Mouse (Mus musculus) CH12.LX (cell line): ENCODE data around the gene Larp1. TPM values are rescaled to one million over a fixed set of nuclear protein-coding genes. Genes with fewer than 3 reads are reported as not detected.
A peak's percentile ranks its signal among the peaks of the same experiment; 100 is the strongest.

Experiments used
- DNase-seq: peaks from one replicate; pipeline ENCODE4 v3.0.0-alpha.2; 2013; ENCODE audit errors: extremely low read depth
- H3K27ac ChIP-seq: 2 replicates; pipeline ENCODE4 v1.5.1; 2012; ENCODE audit warnings: low read depth, mild to moderate bottlenecking, control low read depth, moderate library complexity; ENCODE audit not compliant: insufficient read depth
- H3K27me3 ChIP-seq: replicated peaks from 2 replicates; pipeline ENCODE3; 2012; ENCODE audit warnings: inconsistent platforms
- H3K36me3 ChIP-seq, 2 experiments: replicated peaks in 1 of 2; 2 replicates each; pipeline versions ENCODE3 to v1.6.1; 2012; ENCODE audit warnings: inconsistent platforms in 1 of 2, low read length in 1 of 2, mild to moderate bottlenecking in 1 of 2, mixed read lengths in 1 of 2, moderate library complexity in 1 of 2; ENCODE audit not compliant: control insufficient read depth in 1 of 2, insufficient read depth in 1 of 2
- H3K4me1 ChIP-seq, 2 experiments: 2 replicates each; pipeline ENCODE4 v1.6.1; 2012; ENCODE audit warnings: inconsistent platforms in 1 of 2, moderate library complexity in 1 of 2; ENCODE audit not compliant: insufficient read depth in 2 of 2, control insufficient read depth in 1 of 2
- H3K4me2 ChIP-seq: 2 replicates; pipeline ENCODE4 v1.6.1; 2012; ENCODE audit warnings: low read depth, mild to moderate bottlenecking, control low read depth; ENCODE audit not compliant: poor library complexity, insufficient read depth, severe bottlenecking
- H3K4me3 ChIP-seq, 3 experiments: fragments of 150-350 bp in 1 of 3; sonication (generic) in 1 of 3; replicated peaks in 1 of 3; 2 replicates each; pipeline versions ENCODE3 to v1.5.1; 2011 to 2012; ENCODE audit warnings: low read depth in 2 of 3, low read length in 2 of 3, mild to moderate bottlenecking in 2 of 3, moderate library complexity in 2 of 3, control low read depth in 1 of 3, improper control_type of control experiment in 1 of 3, inconsistent platforms in 1 of 3, mixed read lengths in 1 of 3; ENCODE audit not compliant: poor library complexity in 1 of 3
- H3K79me2 ChIP-seq: replicated peaks from 2 replicates; pipeline ENCODE4 v1.6.1; 2012; ENCODE audit warnings: mild to moderate bottlenecking, moderate library complexity; ENCODE audit not compliant: control insufficient read depth, poor library complexity, insufficient read depth, severe bottlenecking; ENCODE audit errors: extremely low read depth
- H3K9ac ChIP-seq: 2 replicates; pipeline ENCODE4 v1.6.1; 2012; ENCODE audit warnings: low read depth, mild to moderate bottlenecking, control low read depth, moderate library complexity; ENCODE audit not compliant: insufficient read depth
- H3K9me3 ChIP-seq: replicated peaks from 2 replicates; pipeline ENCODE3; 2012; ENCODE audit warnings: low read length, inconsistent platforms, mixed read lengths
- CHD1 ChIP-seq: IDR thresholded peaks from 2 replicates; pipeline ENCODE4 v1.6.1; 2012; ENCODE audit warnings: low read depth, low read length, improper control_type of control experiment, inconsistent platforms
- CHD2 ChIP-seq: IDR thresholded peaks from 2 replicates; pipeline ENCODE4 v1.6.1; 2011; ENCODE audit warnings: low read length, improper control_type of control experiment
- E2F4 ChIP-seq: IDR thresholded peaks from 2 replicates; pipeline ENCODE4 v1.6.1; 2011; ENCODE audit warnings: low read depth, low read length, improper control_type of control experiment; ENCODE audit not compliant: insufficient replicate concordance
- EP300 ChIP-seq: IDR thresholded peaks from 2 replicates; pipeline ENCODE4 v1.6.1; 2011; ENCODE audit warnings: low read length, improper control_type of control experiment
- ETS1 ChIP-seq: conservative IDR thresholded peaks from 2 replicates; pipeline ENCODE4 v1.6.1; 2012; ENCODE audit warnings: low read depth, mild to moderate bottlenecking, inconsistent platforms, low read length, improper control_type of control experiment, moderate library complexity
- GABPA ChIP-seq: IDR thresholded peaks from 2 replicates; pipeline ENCODE4 v1.6.1; 2012; ENCODE audit warnings: low read depth, low read length, improper control_type of control experiment, inconsistent platforms; ENCODE audit not compliant: insufficient replicate concordance
- JUN ChIP-seq: IDR thresholded peaks from 2 replicates; pipeline ENCODE4 v1.6.1; 2011; ENCODE audit warnings: low read depth, mild to moderate bottlenecking, low read length, improper control_type of control experiment, moderate library complexity; ENCODE audit not compliant: insufficient read depth
- JUND ChIP-seq: conservative IDR thresholded peaks from 2 replicates; pipeline ENCODE4 v1.6.1; 2011; ENCODE audit warnings: low read depth, low read length, improper control_type of control experiment
- KAT2A ChIP-seq: IDR thresholded peaks from 2 replicates; pipeline ENCODE4 v1.6.1; 2012; ENCODE audit warnings: low read length, improper control_type of control experiment, inconsistent platforms; ENCODE audit not compliant: insufficient replicate concordance
- MAFK ChIP-seq: IDR thresholded peaks from 2 replicates; pipeline ENCODE4 v1.6.1; 2011; ENCODE audit warnings: low read length, improper control_type of control experiment; ENCODE audit not compliant: insufficient replicate concordance
- MAZ ChIP-seq: IDR thresholded peaks from 2 replicates; pipeline ENCODE4 v1.6.1; 2012; ENCODE audit warnings: low read depth, mild to moderate bottlenecking, inconsistent platforms, low read length, improper control_type of control experiment, moderate library complexity
- MXI1 ChIP-seq: IDR thresholded peaks from 2 replicates; pipeline ENCODE4 v1.6.1; 2011; ENCODE audit warnings: mild to moderate bottlenecking, low read depth, low read length, improper control_type of control experiment
- MYC ChIP-seq: IDR thresholded peaks from 2 replicates; pipeline ENCODE4 v1.6.1; 2011; ENCODE audit warnings: low read depth, mild to moderate bottlenecking, improper control_type of control experiment, low read length
- NELFE ChIP-seq: IDR thresholded peaks from 2 replicates; pipeline ENCODE4 v1.6.1; 2011; ENCODE audit warnings: low read depth, low read length, improper control_type of control experiment
- NRF1 ChIP-seq: IDR thresholded peaks from 2 replicates; pipeline ENCODE4 v1.6.1; 2014; ENCODE audit warnings: low read depth, mild to moderate bottlenecking, inconsistent platforms, low read length, improper control_type of control experiment, moderate library complexity
- POLR2A ChIP-seq: IDR thresholded peaks from 2 replicates; pipeline ENCODE4 v1.6.1; 2011; ENCODE audit warnings: low read depth, mild to moderate bottlenecking, improper control_type of control experiment, low read length
- POLR2AphosphoS2 ChIP-seq: IDR thresholded peaks from 2 replicates; pipeline ENCODE4 v1.6.1; 2011; ENCODE audit warnings: low read depth, low read length, improper control_type of control experiment
- RAD21 ChIP-seq: IDR thresholded peaks from 2 replicates; pipeline ENCODE4 v1.6.1; 2011; ENCODE audit warnings: low read depth, mild to moderate bottlenecking, low read length, improper control_type of control experiment, moderate library complexity
- SIN3A ChIP-seq: IDR thresholded peaks from 2 replicates; pipeline ENCODE4 v1.6.1; 2012; ENCODE audit warnings: low read length, improper control_type of control experiment, inconsistent platforms
- TBP ChIP-seq: conservative IDR thresholded peaks from 2 replicates; pipeline ENCODE4 v1.6.1; 2011; ENCODE audit warnings: low read depth, low read length, improper control_type of control experiment
- TCF12 ChIP-seq: IDR thresholded peaks from 2 replicates; pipeline ENCODE4 v1.6.1; 2014; ENCODE audit warnings: low read depth, mild to moderate bottlenecking, inconsistent platforms, low read length, improper control_type of control experiment
- USF1 ChIP-seq: IDR thresholded peaks from 2 replicates; pipeline ENCODE4 v1.6.1; 2014; ENCODE audit warnings: low read depth, mild to moderate bottlenecking, inconsistent platforms, low read length, improper control_type of control experiment
- ZC3H11A ChIP-seq: IDR thresholded peaks from 2 replicates; pipeline ENCODE4 v1.6.1; 2012; ENCODE audit warnings: low read depth, mild to moderate bottlenecking, inconsistent platforms, low read length, improper control_type of control experiment
- ZKSCAN1 ChIP-seq: IDR thresholded peaks from 2 replicates; pipeline ENCODE4 v1.6.1; 2012; ENCODE audit warnings: low read depth, inconsistent platforms, low read length, improper control_type of control experiment, borderline replicate concordance
- ZMIZ1 ChIP-seq: IDR thresholded peaks from 2 replicates; pipeline ENCODE4 v1.6.1; 2012; ENCODE audit warnings: low read depth, mild to moderate bottlenecking, inconsistent platforms, low read length, improper control_type of control experiment
- ZNF384 ChIP-seq: IDR thresholded peaks from 2 replicates; pipeline ENCODE4 v1.6.1; 2012; ENCODE audit warnings: low read depth, low read length, improper control_type of control experiment, inconsistent platforms
- dilution Hi-C: fragments of 300-500 bp; cut with MboI; formaldehyde crosslinking; loops from 2 replicates; pipeline ENCODE4 v1.14.3; 2020; ENCODE audit warnings: low sequenced_read_pairs; ENCODE audit not compliant: extremely low pct_unique_long_range_greater_than_20kb, extremely low pct_ligation_motif_present
- in situ Hi-C: fragments of 300-500 bp; cut with MboI; formaldehyde crosslinking; loops from 3 replicates; pipeline ENCODE4 v1.14.3; 2019; ENCODE audit warnings: low sequenced_read_pairs, low pct_ligation_motif_present, low pct_unique_long_range_greater_than_20kb, mixed read lengths
- polyA plus RNA-seq: library from polyadenylated mRNA; unstranded; fragments of >175 nt; gene quantifications from 2 replicates; pipeline ENCODE4 v1.2.1, GENCODE M21; 2012; ENCODE audit warnings: low read depth; ENCODE audit not compliant: insufficient read length
- total RNA-seq, 2 experiments: library from RNA; depleted of rRNA; stranded (reverse); fragments of 300-350 nt in 1 of 2; fragments of >200 nt in 1 of 2; gene quantifications; 2 replicates each; pipeline ENCODE4 v1.2.3; 2012 to 2014

The Larp1 gene
- total and polyA plus RNA-seq, 3 experiments = 38.2 to 284 (median 94.1) TPM

GRCm38 (mm10) chr11:58103697-58104306 is 94.9 kb downstream of the Larp1 start, which contains the start of gene Cnot8 (continued):
- peak; percentile 92 for TF ChIP-seq SIN3A
- peak; percentile 83 for TF ChIP-seq CHD2
- peak; percentile 94 for TF ChIP-seq ZMIZ1
- no peak for TF ChIP-seq JUND
- TF ChIP-seq NELFE = peak; percentile 90
- TF ChIP-seq ZKSCAN1 = no peak
- 0 out of 2 replicates have a peak, but pooled peaks have one; percentile 21 for TF ChIP-seq CHD1
- TF ChIP-seq GABPA = peak; percentile 57; the same call in 1 of the 2 replicates
- no peak; the same call in 1 of the 2 replicates for TF ChIP-seq EP300
- peak; percentile 76; the same call in 1 of the 2 replicates for TF ChIP-seq POLR2AphosphoS2
- no peak for TF ChIP-seq E2F4
- no peak; the same call in 1 of the 2 replicates for TF ChIP-seq MAZ
- no peak for TF ChIP-seq USF1
- TF ChIP-seq TCF12 = peak; percentile 95
- TF ChIP-seq RAD21 = no peak
- TF ChIP-seq ETS1 = no peak; the same call in 1 of the 2 replicates
- TF ChIP-seq POLR2A = peak; percentile 90
- TF ChIP-seq ZNF384 = no peak
- TF ChIP-seq JUN = no peak
- no peak for TF ChIP-seq ZC3H11A
- TF ChIP-seq, all 38 proteins: peak for 21

GRCm38 (mm10) chr11:58104351-58104791 is 95.5 kb downstream of the Larp1 start:
- H3K9ac ChIP-seq = peak overlapping the region; percentile 77
- H3K27ac ChIP-seq = peak overlapping the region; percentile 73
- in situ Hi-C loops = loop anchor here (5.0 kb wide), 1 partner anchor 37 kb away; no protein-coding TSS in a partner anchor
- H3K4me3 ChIP-seq = peak overlapping the region; percentile 76 to 84 (median 81)
- H3K27me3 ChIP-seq = no peaks in the 10 kb centered on the region
- peak; percentile 68 for DNase-seq
- peaks cover 49% of the 10 kb centered on the region for H3K79me2 ChIP-seq
- TF ChIP-seq ZNF384 = no peak
- peak; percentile 75; the same call in 1 of the 2 replicates for TF ChIP-seq MXI1
- no peak for TF ChIP-seq MAFK
- TF ChIP-seq MYC = no peak
- no peak for TF ChIP-seq KAT2A
- TF ChIP-seq NRF1 = no peak
- TF ChIP-seq EP300 = 0 out of 2 replicates have a peak, but pooled peaks have one; percentile 10
- no peak for TF ChIP-seq POLR2A
- TF ChIP-seq CHD1 = peak; percentile 80; the same call in 1 of the 2 replicates
- TF ChIP-seq TBP = 0 out of 2 replicates have a peak, but pooled peaks have one; percentile 22
- TF ChIP-seq ZC3H11A = no peak
- H3K4me2 ChIP-seq = peak overlapping the region; percentile 94
- H3K4me1 ChIP-seq = peaks cover 16 to 60% of the 10 kb centered on the region in 2 experiments
- no peaks in the 10 kb centered on the region for H3K9me3 ChIP-seq
- peaks cover 0 to 20% of the 10 kb centered on the region in 2 experiments for H3K36me3 ChIP-seq
- dilution Hi-C loops = no loop called here
